Mouse (Mus musculus): ENCODE measurements around the gene Sirpb1b.
"Not testable (repeated sequence)": the region's sequence is repeated elsewhere in the genome, so short reads cannot be mapped to it uniquely, and the experiment has no call there.

DNA sequence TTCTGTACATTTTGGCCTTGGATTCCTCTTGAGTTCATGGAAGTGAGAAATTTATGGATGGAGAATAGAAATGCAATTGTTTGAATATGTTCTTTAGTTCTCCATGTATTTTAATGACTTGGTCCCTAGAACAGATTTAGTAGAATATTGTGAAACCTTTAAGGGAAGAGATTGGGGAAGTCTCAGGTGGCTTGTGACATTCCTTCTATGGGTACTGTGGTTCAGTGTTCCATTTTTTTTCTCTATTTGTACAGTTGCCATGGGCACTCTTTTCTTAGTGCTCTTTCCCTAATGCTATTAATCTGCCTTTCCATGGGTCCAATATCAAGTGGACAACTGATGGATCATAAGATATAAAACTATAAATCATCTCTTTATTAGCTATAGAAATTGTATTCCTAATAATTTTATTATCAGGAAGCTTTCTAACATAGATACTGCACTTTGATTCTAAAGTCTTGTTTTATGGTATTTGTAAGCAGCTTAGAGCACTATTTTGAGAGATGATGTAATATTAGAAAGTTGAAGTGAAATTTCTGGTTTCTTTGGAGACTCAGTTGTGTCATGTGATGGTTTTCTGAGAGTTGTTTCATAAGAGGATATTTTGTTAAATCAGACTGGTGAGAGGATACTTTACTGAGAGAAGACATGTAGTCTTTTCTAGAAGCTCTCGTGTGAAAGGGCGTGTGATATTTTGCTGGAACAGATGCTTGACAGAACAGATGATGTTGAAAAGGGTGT is 15.7 kb upstream of the Sirpb1b start:
- not testable (repeated sequence) for TF ChIP-seq CTCF (IDR thresholded peaks at IDR 0.05; ENCODE audit: borderline replicate concordance, insufficient read depth, low read depth, low read length); POLR2A (IDR thresholded peaks at IDR 0.05; ENCODE audit: borderline replicate concordance, insufficient read depth, low read length)
